Mouse (Mus musculus) brain, embryonic 14.5 days (tissue): ENCODE measurements around the gene Ypel4.

Experiments
- CTCF ChIP-seq: fragments of 200-500 bp; IDR thresholded peaks from 2 replicates; pipeline ENCODE4 v1.5.1; 2012; ENCODE audit warnings: inconsistent platforms, mild to moderate bottlenecking, moderate library complexity, borderline replicate concordance; ENCODE audit not compliant: insufficient read depth, insufficient read length; ENCODE audit errors: extremely low read depth
- POLR2A ChIP-seq: fragments of 200-500 bp; IDR thresholded peaks from 2 replicates; pipeline ENCODE4 v1.6.1; 2012; ENCODE audit warnings: mild to moderate bottlenecking, inconsistent platforms, borderline replicate concordance; ENCODE audit not compliant: poor library complexity, insufficient read depth, insufficient read length, severe bottlenecking; ENCODE audit errors: extremely low read depth

GRCm38 (mm10) chr2:84695007-84695695 is 38.7 kb upstream of the Ypel4 start:
- TF ChIP-seq POLR2A (no peak), CTCF (no peak)
